Comparison of ENCODE assay signal across 10 mouse cellular contexts in genomic region chr13:97253418-97253981, GRCm38 (mm10). TPM values are rescaled to one million over a fixed set of nuclear protein-coding genes. Genes with fewer than 3 reads are reported as not detected.
DNase-seq lines count a peak whose midpoint lies in the region; ATAC-seq and TF ChIP-seq lines count a peak whose summit lies in the region.
"Had no signal": no experiment of that assay in that cellular context is flagged by ENCODE, and none has a peak within 500 bp of the region (broad histone marks: within the 10 kb centered on the region; RNA-seq: fewer than 3 reads in every experiment).

No protein-coding gene starts in this region.

- no peak for TF ChIP-seq CTCF in liver, adult 2 months (IDR thresholded peaks at IDR 0.05; ENCODE audit: low read depth, low read length)
- TF ChIP-seq CTCF in left cerebral cortex, adult 2 months (IDR thresholded peaks at IDR 0.05): no peak

- no peaks in the 10 kb centered on the region for H3K36me3 ChIP-seq in liver, adult 2 months (ENCODE audit: control insufficient read depth, insufficient read depth, low read length)
- peaks cover 8% of the 10 kb centered on the region; the same call in 1 of the 2 replicates for H3K36me3 ChIP-seq in intestine, embryonic 15.5 days
- H3K36me3 ChIP-seq in stomach, embryonic 14.5 days (ENCODE audit: control insufficient read depth, insufficient read depth, low read length): peaks cover 28% of the 10 kb centered on the region

- no peaks in the 10 kb centered on the region for H3K9me3 ChIP-seq in intestine, embryonic 15.5 days
- no peaks in the 10 kb centered on the region for H3K9me3 ChIP-seq in stomach, embryonic 14.5 days (ENCODE audit: control insufficient read depth, low read depth, low read length)
- H3K9me3 ChIP-seq: megakaryocyte, embryonic 14.5 days had no signal

- H3K27ac ChIP-seq in liver, adult 2 months (replicated peaks; ENCODE audit: insufficient read depth, low read depth, low read length): no peak overlapping the region
- H3K27ac ChIP-seq in intestine, embryonic 15.5 days: peak overlapping the region; percentile 72
- H3K27ac ChIP-seq in stomach, embryonic 14.5 days (ENCODE audit: low read length): no peak overlapping the region
- H3K27ac ChIP-seq in left cerebral cortex, adult 2 months: no peak overlapping the region

- TF ChIP-seq POLR2A in liver, adult 2 months (IDR thresholded peaks at IDR 0.05; ENCODE audit: extremely low read depth, insufficient read depth, low read length): no peak

- intact Hi-C loops in left cerebral cortex, adult 2 months (cut with DNase I): no loop called here

- H3K9ac ChIP-seq in liver, adult 2 months (ENCODE audit: low read depth, low read length): no peak overlapping the region
- H3K9ac ChIP-seq in intestine, embryonic 15.5 days: no peak overlapping the region
- no peak overlapping the region for H3K9ac ChIP-seq in stomach, embryonic 14.5 days (replicated peaks; ENCODE audit: low read depth, low read length)

- H3K79me2 ChIP-seq in liver, adult 2 months (ENCODE audit: control insufficient read depth, insufficient read depth, low read length): no peaks in the 10 kb centered on the region

- no peaks in the 10 kb centered on the region for H3K27me3 ChIP-seq in liver, adult 2 months (ENCODE audit: control insufficient read depth, insufficient read depth, low read length)
- no peaks in the 10 kb centered on the region for H3K27me3 ChIP-seq in intestine, embryonic 15.5 days (replicated peaks)
- H3K27me3 ChIP-seq in stomach, embryonic 14.5 days (ENCODE audit: control insufficient read depth, insufficient read depth, low read length): no peaks in the 10 kb centered on the region
- H3K27me3 ChIP-seq: CH12.LX had no signal

- H3K4me2 ChIP-seq in intestine, embryonic 15.5 days (replicated peaks): no peak overlapping the region
- no peak overlapping the region for H3K4me2 ChIP-seq in stomach, embryonic 14.5 days (replicated peaks; ENCODE audit: low read depth, low read length)

- peaks cover 1% of the 10 kb centered on the region for H3K4me1 ChIP-seq in liver, adult 2 months (ENCODE audit: control insufficient read depth, insufficient read depth, low read length)
- peaks cover 12% of the 10 kb centered on the region for H3K4me1 ChIP-seq in intestine, embryonic 15.5 days (replicated peaks)
- peaks cover 23% of the 10 kb centered on the region for H3K4me1 ChIP-seq in stomach, embryonic 14.5 days (ENCODE audit: control insufficient read depth, insufficient read depth, low read length)

- 32% methylated on average over 6 of the region's 6 CpGs for WGBS in liver, adult 2 months
- WGBS in intestine, embryonic 15.5 days: 66% methylated on average over 6 of the region's 6 CpGs
- 77% methylated on average over 6 of the region's 6 CpGs for WGBS in stomach, embryonic 14.5 days

- H3K4me3 ChIP-seq in liver, adult 2 months (ENCODE audit: insufficient read depth, low read depth, low read length): no peak overlapping the region
- H3K4me3 ChIP-seq in intestine, embryonic 15.5 days (replicated peaks): no peak overlapping the region
- H3K4me3 ChIP-seq in stomach, embryonic 14.5 days (ENCODE audit: low read depth, low read length): no peak overlapping the region
- H3K4me3 ChIP-seq in left cerebral cortex, adult 2 months: no peak overlapping the region
- H3K4me3 ChIP-seq: megakaryocyte, embryonic 14.5 days had no signal

- peak; percentile 87 for ATAC-seq in intestine, embryonic 15.5 days
- 0 out of 2 replicates have a peak, but pooled peaks have one; percentile 16 for ATAC-seq in stomach, embryonic 14.5 days (ENCODE audit: insufficient number of reproducible peaks, insufficient read depth, low FRiP score, low read depth)

- peak; percentile 82 for DNase-seq in liver, adult 2 months (ENCODE audit: extremely low read depth, low read depth, low spot score)
- no peak for DNase-seq in liver
- DNase-seq in cerebellum, postnatal 25 days: peak; percentile 70 to 78
- no peak for DNase-seq in left cerebral cortex, adult 2 months (ENCODE audit: extremely low spot score in 1 of 2, low spot score in 2 of 2)
- DNase-seq in retina, postnatal 1 day: no peak
- no peak for DNase-seq in right cerebral cortex, postnatal 10 days (ENCODE audit: low spot score in 2 of 2)

RNA-seq across cellular contexts. Expression of gene Enc1, which starts 12.6 kb away (rescaled TPM):
- 2.3 and 2.6 TPM in 2 replicates for total RNA-seq in liver, adult 2 months (2014; rRNA removed)
- 1.3 TPM in 2 replicates for polyA plus RNA-seq in liver, adult 2 months (2012; rRNA removed)
- polyA plus RNA-seq in intestine, embryonic 15.5 days (2015; fragmentation: Nextera tagmentation; extraction: Ambion mirVana): 6.0 and 6.1 TPM in 2 replicates
- polyA plus RNA-seq in stomach, embryonic 14.5 days (2014; fragmentation: Nextera tagmentation; extraction: Ambion mirVana): 7.9 and 9.2 TPM in 2 replicates
- 100 to 1,000 TPM; 653 to 683 TPM for total RNA-seq in left cerebral cortex, adult 2 months (2021)

RNA-seq across cellular contexts. Expression of gene Hexb, which starts 55.3 kb away (rescaled TPM):
- 41.4 and 48.1 TPM in 2 replicates for total RNA-seq in liver, adult 2 months (2014; rRNA removed)
- polyA plus RNA-seq in liver, adult 2 months (2012; rRNA removed): 43.1 and 54.7 TPM in 2 replicates
- polyA plus RNA-seq in intestine, embryonic 15.5 days (2015; fragmentation: Nextera tagmentation; extraction: Ambion mirVana): 93.1 and 94.7 TPM in 2 replicates
- polyA plus RNA-seq in stomach, embryonic 14.5 days (2014; fragmentation: Nextera tagmentation; extraction: Ambion mirVana): 32.4 and 33.8 TPM in 2 replicates
- total RNA-seq in left cerebral cortex, adult 2 months (2021): 100 to 1,000 TPM; 102 to 103 TPM

Comparison
In these comparisons a context has a peak if more than half of its experiments do, and no peak if none do; other contexts are left out.
1. DNase-seq: peak in liver, adult 2 months (single experiment) and cerebellum, postnatal 25 days (2 of 2); none in liver (single experiment), left cerebral cortex, adult 2 months (0 of 2), retina, postnatal 1 day (single experiment) and right cerebral cortex, postnatal 10 days (0 of 2).